Mouse (Mus musculus): ENCODE data around the gene Sytl3.
"Not testable (repeated sequence)": the region's sequence is repeated elsewhere in the genome, so short reads cannot be mapped to it uniquely, and the experiment has no call there.

The Sytl3 gene

GRCm38 (mm10) chr17:6658801-6659200 is at the start of gene Sytl3:
Gene Sytl3, plus strand, starts transcription at chr17:6659093.
- not testable (repeated sequence) for DNase-seq

DNA sequence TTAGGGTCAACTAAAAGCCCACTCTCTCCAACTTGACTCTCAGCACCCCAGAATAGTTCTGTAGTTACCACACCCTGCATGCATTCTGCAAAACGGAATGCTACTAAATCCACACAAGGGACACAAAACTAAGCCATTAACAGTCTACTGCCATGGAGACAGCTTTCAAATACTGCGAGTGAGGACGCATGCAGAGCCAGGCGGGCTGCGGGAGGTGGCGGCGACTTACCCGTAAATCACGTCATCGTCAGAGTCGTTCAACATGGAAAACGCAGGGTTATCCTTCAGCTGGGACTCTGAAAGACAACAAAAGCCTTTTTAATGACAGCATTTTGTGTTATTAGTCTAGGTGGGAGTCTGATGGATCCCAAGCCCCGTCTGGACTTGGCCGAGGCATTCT is 45.4 kb upstream of the Sytl3 start:
- DNase-seq: not testable (repeated sequence)

GRCm38 (mm10) chr17:6614316-6614715 is 44.6 kb upstream of the Sytl3 start:
- not testable (repeated sequence) for DNase-seq

- DNase-seq: not testable (repeated sequence)
Observed at GRCm38 (mm10) chr17:6616731-6617130, 42.2 kb upstream of the Sytl3 start.

DNA sequence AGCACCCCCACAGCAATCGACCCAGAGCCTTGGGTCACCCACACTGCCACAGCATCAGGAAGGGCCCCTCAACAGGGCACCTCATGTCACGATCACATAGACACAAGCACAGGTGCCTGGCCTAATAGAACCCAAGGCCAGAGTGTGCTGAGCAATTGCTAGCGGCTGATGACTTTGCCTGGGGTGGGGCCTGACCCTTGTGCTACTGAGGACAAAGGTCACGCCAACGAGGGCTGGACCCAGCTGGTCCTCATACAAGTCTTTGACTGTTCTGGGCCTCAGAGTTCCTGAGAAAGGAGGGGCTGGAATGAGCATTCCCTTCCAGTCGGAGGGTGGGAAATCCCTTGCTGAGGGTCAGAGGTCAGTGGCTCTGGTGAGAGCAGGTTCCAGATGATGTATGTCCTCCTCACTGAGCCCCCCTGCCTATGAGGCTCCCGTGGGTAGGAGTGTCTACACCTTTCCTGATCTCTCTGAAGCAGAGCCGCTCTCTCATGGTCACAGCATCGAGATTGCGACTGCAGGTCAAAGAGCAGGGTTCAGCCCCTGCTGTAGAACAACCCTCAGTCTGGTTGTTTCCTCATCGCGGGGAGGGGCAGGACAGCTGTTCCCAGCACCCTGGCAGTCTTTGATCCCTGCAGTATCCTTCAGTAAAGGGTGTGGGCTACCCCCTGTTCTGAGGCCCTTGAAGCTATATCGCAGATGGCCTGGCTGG is 41.0 kb upstream of the Sytl3 start:
- not testable (repeated sequence) for DNase-seq

DNA sequence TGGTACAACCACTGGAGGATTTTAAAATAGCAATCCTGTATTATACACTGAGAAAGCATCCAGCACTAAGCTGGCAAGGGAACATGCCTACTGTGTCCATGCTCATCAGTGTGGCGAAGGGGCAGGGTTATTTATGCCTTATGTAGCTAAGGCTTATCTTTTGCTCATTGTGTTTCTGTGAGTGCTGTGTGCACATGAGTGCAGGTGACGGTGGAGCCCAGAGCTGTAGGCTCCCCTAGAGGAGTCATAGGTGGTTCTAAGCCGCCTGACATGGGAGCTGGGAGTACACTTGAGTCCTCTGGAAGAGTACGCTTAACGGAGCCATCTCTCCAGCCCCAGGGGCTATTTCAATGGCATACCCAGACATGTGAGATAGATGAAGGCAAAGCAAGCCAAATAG is 39.6 kb upstream of the Sytl3 start:
- DNase-seq: peak; percentile 27 to 41

- not testable (repeated sequence) for DNase-seq
Observed at GRCm38 (mm10) chr17:6620035-6620434, 38.9 kb upstream of the Sytl3 start.

GRCm38 (mm10) chr17:6620730-6621451 is 38.0 kb upstream of the Sytl3 start:
- peak; percentile 40 to 59 for DNase-seq

DNA sequence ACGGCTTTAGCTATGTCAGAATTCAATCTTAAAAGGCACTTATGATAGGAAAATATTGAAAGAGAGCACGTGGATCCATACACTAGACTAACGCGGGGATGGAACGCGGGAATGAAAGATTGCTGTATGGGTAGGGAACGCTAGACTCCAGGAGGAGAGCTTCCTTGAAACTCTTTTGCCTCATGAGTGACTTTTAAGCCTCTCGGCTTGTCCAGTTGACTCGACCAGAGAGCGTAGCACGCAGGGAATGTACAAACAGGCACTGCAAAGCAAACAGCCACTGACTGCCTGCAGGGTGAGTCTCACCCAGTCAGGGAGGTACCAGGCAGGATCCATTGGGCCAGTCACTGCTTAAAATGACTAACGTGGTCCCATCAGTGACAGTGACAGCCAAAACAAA is 36.9 kb upstream of the Sytl3 start:
- DNase-seq: peak in 1 of 2 experiments; percentile 19

DNA sequence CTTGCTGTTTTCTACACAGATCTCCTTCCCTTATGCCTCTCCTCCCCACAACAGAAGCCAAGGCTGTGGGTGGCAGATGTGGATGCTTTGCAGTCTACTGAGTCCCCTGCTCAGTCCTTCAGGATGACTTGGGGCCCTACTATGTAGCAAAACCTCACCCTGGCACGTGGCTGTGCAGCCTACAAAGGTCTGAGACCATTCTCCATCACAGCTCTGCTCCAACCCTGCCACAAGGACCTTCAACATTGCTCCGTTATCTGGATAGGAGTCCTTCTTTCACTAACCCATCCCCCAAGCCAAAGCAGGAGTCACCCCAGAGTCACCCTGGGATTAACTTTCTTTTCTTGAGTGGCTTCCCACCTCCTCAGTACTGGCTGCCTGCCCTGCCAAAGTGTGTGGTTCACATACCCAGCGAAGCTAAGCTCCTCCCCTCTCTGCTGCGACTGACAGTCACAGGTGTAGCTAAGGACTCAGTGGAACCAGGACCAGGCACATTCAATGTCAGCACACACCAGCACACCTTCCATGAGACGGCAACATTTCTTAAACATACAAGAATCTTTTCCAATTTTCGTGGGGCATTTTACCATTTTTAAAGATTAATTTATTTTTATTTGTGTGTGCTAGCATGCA is 33.9 kb upstream of the Sytl3 start:
- DNase-seq: not testable (repeated sequence)

GRCm38 (mm10) chr17:6630398-6630797 is 28.5 kb upstream of the Sytl3 start:
- not testable (repeated sequence) for DNase-seq

- not testable (repeated sequence) for DNase-seq
Observed at GRCm38 (mm10) chr17:6632850-6633249, 26.0 kb upstream of the Sytl3 start.

DNA sequence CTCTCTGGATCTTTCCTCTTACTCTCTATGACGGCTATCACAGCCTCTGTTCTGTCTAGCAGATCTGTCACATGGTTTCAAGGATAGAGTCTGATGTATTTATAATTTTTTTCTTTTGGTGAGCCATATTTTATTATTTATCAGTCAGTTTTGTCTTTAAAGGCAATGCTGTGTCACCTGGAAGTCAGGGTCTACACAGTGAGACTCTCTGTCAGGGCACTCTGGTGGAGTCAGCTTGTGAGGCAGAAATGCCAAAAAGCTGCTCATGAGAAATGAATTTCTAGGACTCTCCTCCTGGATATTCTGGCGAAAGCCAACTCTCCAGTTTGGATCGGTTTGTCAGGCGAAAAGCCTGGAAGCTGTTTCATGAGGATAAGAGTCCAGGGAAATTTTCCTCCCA is 23.1 kb upstream of the Sytl3 start:
- peak; percentile 46 to 60 for DNase-seq

GRCm38 (mm10) chr17:6636861-6637260 is 22.0 kb upstream of the Sytl3 start:
- DNase-seq: peak; percentile 30 to 59

- DNase-seq: not testable (repeated sequence)
Observed at GRCm38 (mm10) chr17:6637434-6637833, 21.5 kb upstream of the Sytl3 start.

GRCm38 (mm10) chr17:6638444-6638843 is 20.4 kb upstream of the Sytl3 start:
- not testable (repeated sequence) for DNase-seq

DNA sequence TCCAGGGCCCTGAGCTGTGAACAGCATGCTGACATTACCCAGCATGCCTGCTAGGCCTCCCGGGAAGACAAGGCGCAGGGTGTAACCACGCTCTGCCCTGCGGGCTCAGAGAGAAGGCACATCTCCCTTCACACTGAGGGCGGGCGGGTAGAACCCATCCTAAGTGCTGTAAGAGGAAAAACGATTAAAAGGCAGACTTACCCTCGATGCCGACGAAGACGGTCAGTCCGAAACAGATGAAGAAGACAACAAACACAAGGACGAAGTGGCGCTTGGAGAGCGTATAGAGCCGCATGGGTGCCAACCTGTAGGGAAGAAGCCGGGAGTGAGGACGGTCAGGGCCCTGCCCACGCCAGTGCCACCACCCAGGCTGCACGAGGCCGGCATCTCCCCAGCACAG is 19.4 kb upstream of the Sytl3 start:
- DNase-seq: not testable (repeated sequence)

GRCm38 (mm10) chr17:6640044-6640637 is 18.8 kb upstream of the Sytl3 start:
- not testable (repeated sequence) for DNase-seq

DNA sequence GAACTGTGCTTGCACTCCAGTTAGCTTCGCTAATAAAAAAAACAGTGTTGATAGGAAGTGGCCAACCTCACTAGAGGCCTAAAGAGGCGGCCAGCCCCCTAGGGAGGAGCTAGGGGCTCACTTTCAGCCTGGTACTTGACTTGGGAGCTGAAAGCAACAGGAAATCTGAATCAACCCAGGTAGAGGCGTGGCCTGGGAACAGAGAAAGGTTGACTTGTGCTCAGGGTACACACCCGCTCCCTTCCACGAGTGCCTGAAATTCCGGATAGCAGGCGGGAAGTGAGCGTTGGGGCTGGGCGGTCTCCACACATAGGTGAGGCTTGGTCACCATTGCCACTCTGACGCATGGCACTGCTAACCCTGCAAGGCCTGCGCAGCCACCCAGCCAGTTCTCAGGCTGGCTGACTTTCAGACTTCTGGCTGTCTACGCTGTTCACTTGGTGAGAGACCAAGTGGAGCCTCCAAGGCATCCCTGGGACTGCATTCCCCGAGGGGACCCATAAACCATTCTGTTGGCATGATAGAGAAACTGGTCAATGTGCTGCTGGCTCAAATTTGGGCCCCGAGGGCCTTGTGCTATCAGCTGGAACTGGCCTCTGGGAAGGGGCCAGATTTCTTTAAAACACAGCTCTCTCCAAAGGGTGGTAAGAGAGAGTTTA is 18.0 kb upstream of the Sytl3 start:
- DNase-seq: not testable (repeated sequence)

DNA sequence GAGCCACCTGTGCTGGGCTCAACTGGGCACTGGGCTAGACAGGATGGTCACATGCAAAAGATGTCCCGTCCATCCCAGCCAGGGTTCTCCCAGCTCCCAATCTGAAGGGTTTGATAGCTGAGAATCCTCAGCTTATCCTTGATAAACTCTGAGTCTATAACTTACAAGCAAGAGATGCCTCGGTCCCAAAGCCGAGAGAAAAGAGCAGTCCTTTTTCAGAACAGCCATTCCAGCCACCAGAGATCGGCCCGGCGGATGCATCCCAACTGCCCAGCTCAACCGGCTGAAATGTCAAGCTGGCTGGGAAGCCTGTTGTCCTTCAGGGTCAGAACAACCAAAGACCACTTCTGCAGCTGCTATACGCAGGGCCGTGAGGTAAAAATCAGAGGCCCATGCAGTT is 14.7 kb upstream of the Sytl3 start:
- DNase-seq: not testable (repeated sequence)

DNA sequence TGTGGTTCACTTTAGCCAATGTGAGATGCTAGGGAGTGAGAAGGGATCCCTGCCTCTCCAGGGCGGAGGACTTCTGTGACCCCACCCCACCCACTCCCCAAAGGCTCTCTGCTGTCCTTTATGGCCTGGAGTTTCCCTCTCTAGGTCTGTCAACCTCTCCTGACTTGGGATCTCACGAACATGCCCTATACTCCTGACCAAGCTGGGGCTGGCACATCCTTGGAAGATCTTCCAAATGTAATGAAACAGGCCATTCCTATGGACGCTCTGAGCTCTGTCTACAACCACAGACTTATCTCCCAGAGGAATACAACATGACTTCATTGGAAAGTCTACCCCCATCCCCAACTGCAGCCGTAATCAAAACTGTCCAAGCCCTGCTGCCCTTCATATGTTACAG is 14.2 kb upstream of the Sytl3 start:
- DNase-seq: not testable (repeated sequence)

DNA sequence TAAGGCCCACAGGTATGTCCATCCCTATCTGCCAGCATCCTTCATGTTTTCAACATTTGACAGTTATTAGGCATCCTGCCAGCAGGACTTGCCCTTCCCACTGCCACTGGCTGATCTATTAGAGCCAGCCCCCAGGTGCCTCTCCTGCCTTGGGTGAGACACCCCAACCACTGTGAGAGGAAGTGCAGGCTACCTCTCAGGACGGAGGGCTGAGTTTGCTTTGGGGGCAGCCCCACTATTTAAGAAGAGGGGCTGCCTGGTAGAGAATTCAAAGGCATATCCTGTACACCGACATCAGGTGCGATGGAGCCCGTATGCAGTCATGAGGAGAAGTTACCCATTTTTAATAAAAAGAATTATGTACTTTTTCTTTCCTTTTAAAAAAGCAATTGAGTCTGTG is 13.2 kb upstream of the Sytl3 start:
- DNase-seq: not testable (repeated sequence)

GRCm38 (mm10) chr17:6646841-6647240 is 12.1 kb upstream of the Sytl3 start:
- DNase-seq: not testable (repeated sequence)

Data from cerebellum, postnatal 14 days (tissue).